Mouse (Mus musculus): ENCODE measurements around the gene Mlec. TPM values are rescaled to one million over a fixed set of nuclear protein-coding genes. Genes with fewer than 3 reads are reported as not detected.
"Not testable (repeated sequence)": the region's sequence is repeated elsewhere in the genome, so short reads cannot be mapped to it uniquely, and the experiment has no call there.

The Mlec gene
- total RNA-seq, 2 experiments from 2014 or later: 86.2 to 87.5 TPM

DNA sequence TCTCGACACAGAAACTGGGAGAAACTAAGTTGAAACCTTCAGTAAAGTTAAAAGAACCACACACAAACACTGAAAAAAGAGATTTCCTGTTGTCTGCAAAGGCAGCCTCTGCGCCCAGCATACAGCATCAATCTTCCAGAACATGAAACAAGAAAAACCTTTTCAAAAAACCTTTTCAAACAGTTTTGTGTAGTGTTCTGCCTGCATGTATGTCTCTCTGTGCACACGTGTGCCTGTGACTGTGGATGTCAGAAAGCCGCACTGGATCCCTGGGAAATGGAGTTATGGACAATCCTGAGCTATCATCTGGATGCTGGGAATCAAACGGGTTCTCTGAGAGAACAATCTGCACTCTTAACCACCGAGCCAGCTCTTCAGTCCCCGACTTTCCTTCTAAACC lies 1.6 kb downstream of the Mlec start:
- intact Hi-C loops (cut with DNase I): loop anchor here (5.0 kb wide), 1 partner anchor 179 kb away; no protein-coding TSS in a partner anchor

DNA sequence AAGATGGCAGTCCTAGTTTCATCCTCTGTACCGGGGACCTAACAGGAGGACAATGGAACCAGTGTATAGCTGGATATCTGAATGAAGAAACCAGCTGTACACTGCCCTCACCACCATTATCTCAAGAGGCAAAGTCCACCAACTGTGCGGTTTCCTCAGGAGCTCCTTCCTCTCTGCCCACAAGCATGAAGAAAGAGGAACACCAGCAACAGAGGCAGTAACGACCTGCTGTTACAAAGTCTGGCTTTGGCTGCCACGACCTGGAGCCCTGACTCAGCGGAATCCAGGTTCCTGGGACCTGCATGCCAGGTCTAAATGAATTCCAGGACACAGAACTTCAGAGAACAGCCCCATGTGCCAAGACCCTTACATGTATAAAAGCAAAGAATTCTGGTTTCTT lies 2.1 kb downstream of the Mlec start:
- intact Hi-C loops (cut with DNase I): loop anchor here (5.0 kb wide), 1 partner anchor 179 kb away; no protein-coding TSS in a partner anchor

More for the DNA sequence above, 1.6 kb downstream of the Mlec start:
- no peak for DNase-seq (ENCODE audit: low spot score in 2 of 2)

DNA sequence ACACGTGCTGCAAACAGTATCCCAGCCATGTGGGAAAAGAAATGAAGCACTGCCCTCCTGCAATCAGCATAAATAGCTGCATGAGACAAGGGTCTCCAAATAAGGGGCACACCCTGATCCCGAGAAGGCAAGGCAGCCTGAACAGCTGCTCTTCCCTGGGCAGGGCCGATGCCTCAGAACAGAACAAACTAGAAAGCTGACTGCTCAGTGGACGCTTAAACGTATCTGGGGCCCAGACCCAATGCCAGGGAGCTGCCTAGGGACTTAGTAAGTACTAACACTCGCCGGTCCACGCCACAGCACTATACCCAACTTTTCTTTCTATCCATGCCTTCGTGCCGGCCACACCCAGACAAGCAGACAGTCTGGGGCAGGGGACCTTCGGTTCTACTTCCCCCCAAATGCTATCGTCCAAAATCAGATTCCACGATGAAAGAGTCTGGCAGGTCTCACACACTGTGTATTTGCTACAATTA lies 2.8 kb downstream of the Mlec start:
- DNase-seq (ENCODE audit: low spot score in 2 of 2): no peak
- intact Hi-C loops (cut with DNase I): loop anchor here (5.0 kb wide), 1 partner anchor 178 kb away; no protein-coding TSS in a partner anchor

More for the DNA sequence above, 2.1 kb downstream of the Mlec start:
- DNase-seq (ENCODE audit: low spot score in 2 of 2): no peak

DNA sequence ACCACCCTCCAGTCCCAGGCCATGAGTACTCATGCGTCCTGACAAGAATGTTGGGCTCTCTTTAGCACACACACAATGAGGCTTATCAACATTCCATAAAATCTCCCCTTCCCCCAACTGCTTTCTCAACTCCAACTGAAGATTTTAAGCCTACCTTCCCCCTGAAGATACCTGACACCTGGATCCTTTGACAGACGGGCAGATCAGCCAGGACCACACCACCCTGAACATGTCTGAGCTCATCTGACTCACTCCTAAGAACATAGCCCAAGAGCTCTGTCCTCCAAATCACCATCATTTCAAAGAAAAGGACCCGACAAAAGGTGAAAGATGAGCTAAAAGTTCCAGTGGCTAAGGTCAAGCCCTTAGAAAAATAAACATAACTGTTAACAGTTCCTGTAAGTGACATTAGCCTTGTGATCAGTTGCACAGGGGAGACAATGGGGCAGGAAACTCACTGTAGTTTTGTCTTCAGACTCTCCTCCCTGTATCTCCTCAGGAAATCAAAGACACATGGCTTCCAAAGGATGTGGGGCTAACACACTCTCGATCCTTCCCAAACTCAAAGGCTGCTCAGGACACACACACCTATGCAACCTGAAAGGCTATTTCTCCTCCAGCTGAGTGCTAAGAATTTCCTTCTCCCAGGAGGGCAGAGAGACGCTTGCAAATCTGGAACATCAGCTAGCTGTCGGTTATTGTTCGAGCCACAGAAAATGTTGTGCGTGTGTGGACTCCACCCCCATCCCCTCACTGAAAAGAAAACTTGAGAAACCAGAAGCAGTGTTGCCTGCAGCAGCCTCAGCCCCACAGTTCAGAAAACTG lies 5.6 kb downstream of the Mlec start:
- intact Hi-C loops (cut with DNase I): no loop called here
- DNase-seq (ENCODE audit: low spot score in 2 of 2): no peak

DNA sequence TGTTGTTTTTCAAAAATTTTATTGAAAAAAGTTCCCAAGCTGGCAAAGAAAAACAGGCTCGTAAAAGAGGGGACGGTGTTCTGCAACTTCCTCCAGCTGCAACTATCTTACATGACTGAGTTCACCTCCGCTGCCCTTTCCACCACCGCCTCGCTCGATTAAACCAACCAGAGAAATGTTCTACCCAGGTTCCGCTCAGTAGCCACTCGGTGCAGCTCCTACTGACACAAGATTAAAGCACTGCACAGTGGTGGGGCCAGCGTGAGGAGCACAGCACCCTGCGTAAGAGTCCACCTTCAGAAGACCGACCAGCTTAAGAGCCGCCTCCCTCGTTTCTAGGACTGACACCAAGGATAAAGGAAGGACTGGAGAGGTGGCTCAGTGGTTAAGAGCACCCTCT lies 6.5 kb downstream of the Mlec start:
- intact Hi-C loops (cut with DNase I): no loop called here

DNA sequence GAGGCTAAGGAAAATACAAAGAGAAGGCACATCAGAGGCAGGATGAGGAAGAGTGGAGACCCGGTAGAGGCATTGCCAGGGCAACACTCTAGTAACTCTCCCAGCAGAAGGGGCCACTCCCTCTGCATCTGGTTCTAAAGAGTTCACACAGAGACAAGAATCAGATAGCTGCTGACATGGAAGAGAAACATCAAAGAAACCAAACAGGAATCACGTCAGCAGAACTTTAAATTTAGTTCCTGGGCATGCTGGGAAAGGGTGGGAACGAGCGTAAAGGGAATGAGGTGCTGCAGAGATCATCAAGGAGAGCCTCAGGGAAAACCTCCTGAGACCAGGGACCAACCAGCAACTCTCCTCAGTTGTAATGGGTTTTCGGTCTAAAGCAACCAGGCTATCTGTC lies 7.0 kb downstream of the Mlec start:
- intact Hi-C loops (cut with DNase I): no loop called here
- DNase-seq (ENCODE audit: low spot score in 2 of 2): no peak

More for the DNA sequence above, 6.5 kb downstream of the Mlec start:
- DNase-seq (ENCODE audit: low spot score in 2 of 2): no peak

DNA sequence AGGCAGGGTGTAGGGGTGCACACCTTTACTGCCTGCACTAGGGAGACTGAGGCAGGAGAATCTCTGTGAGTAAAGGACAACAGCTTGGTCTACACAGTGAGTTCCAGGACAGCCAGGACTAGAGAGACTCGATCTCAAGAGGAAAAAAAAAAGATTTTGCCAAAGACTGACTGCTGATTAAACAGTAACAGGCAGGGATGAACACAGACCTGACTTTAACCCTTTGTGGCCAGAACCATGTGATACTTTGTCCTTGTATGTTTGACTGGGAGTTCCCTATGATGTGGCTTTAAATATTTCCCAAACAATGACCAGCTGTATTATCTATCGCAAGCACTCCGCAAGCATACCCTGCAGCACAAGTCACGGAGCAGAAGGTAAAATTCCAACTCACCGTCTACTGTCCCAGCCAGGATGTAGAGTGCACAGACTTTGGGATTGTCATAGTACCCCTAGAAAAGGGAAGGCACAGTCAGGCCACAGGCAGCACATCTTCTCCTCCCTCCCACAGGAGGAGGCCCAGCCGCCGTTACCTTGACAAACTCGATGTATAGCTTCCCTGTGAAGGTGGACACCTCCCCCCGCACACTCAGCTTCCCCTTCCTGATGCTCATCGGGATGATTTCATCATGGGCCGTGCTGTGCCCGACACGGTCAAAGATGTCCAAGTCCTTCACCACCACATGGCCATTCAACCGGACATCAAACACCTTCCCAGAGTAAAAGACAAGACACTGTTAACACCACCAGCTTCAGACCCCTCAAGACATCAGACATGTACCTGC lies 8.1 kb downstream of the Mlec start:
- DNase-seq (ENCODE audit: low spot score in 2 of 2): no peak
- intact Hi-C loops (cut with DNase I): no loop called here

DNA sequence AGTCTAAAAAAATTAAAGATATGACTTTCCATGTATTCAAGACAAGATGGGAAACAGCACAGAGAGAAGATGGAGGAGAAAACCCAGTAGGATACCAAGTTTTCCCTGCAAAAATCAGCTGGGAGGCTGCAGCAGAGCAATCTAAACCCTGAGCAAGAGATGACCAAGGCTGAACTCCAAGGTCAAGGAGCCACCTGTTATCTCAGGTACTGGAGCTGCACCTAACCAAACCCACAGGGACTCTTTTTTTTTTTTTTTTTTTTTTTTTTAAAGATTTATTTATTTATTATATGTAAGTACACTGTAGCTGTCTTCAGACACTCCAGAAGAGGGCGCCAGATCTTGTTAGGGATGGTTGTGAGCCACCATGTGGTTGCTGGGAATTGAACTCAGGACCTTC lies 9.1 kb downstream of the Mlec start:
- DNase-seq (ENCODE audit: low spot score in 2 of 2); intact Hi-C loops (cut with DNase I): not testable (repeated sequence)

DNA sequence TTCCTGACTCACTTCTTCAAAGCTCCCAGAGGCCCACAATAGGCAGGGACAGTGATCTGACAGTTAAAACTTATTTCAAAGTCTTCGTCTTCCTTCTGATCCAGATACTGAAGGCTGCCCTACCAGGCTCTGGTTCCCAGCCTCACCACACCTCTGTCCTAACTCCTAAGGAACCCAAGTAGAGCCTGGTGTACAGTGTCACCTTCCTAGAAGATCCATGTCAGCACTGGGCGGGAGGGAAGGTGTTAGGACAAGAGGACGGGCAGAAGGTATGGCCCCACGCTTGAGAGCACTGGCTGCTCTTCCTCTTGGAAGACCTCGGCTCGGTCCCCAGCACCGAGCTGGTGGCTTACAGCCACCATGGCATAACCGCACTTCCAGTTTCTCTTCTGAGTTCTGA lies 9.6 kb downstream of the Mlec start:
- intact Hi-C loops (cut with DNase I): no loop called here
- no peak for DNase-seq (ENCODE audit: low spot score in 2 of 2)

DNA sequence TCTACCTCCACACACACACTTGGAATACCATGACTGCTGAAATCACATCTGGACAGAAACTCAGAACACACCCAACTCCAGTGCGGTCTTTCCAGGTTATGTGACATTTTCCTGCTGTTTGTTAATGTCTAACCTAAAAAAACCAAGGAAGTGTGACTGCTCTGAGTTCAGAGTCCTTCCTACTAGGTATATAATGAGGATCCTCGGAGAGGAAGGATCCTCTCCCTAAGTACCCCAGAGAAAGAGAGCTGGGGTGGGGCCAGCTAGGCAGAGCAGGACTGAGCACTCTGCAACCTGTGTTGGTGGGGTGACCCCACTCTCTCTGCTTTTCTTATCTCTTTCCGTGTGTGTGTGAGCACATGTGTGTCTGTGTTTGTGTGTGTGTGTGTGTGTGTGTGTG lies 10.6 kb downstream of the Mlec start:
- DNase-seq (ENCODE audit: low spot score in 2 of 2): no peak
- intact Hi-C loops (cut with DNase I): no loop called here

DNA sequence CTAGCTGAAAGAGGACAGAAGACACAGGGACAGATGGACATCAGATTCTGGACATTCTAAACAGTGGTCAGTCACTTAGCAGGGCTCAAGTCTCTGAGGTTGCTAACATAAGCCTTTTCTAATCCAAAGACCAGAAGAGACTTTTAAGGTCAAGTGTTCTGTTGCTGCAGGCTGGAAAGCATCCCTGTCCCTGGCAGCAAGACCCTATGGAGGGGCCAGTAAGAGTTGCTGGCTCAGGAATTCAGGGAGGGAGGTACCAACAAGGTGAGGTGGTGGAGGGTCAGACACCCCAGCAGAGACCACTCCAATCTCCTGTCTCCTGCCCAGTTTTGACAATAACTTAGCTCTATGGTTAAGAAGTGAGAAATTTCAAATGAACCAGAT lies 11.2 kb downstream of the Mlec start:
- no peak for DNase-seq (ENCODE audit: low spot score in 2 of 2)
- intact Hi-C loops (cut with DNase I): no loop called here

DNA sequence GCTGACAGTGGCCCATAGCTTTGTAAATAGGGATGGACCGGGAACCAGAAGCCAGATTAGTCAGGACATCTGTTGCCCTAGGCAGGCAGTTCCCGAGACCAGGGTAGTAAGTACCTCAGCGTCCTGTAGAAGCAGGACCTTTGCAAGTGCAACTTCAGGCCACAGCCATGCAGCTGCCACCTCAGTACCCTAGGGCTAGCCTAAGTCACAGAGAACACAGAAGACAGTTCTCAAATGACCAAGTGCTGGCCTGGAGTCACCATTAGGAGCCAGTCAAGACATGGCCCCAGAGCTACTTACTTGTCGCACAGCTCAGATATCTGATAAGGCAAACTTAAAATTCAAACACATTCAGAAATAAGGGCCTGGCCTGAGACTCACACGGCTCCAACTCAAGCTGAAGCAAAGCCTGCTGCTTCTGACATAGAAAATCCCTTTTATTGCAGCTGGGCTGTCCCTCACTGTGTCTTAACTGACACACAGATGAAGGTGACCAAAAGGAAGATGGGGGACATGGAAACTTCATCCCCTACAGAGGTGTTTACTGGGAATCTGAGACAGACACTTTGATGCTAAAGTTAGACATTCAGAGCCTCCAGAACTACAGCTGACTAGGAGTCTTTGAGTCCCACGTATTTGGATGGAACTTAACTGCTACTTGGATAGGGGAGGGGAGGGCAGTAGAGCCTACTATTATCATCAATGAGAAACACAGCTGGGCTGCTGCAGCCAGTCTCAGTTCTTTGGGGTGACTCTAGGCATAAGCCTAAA lies 11.8 kb downstream of the Mlec start:
- intact Hi-C loops (cut with DNase I): no loop called here
- no peak for DNase-seq (ENCODE audit: low spot score in 2 of 2)

DNA sequence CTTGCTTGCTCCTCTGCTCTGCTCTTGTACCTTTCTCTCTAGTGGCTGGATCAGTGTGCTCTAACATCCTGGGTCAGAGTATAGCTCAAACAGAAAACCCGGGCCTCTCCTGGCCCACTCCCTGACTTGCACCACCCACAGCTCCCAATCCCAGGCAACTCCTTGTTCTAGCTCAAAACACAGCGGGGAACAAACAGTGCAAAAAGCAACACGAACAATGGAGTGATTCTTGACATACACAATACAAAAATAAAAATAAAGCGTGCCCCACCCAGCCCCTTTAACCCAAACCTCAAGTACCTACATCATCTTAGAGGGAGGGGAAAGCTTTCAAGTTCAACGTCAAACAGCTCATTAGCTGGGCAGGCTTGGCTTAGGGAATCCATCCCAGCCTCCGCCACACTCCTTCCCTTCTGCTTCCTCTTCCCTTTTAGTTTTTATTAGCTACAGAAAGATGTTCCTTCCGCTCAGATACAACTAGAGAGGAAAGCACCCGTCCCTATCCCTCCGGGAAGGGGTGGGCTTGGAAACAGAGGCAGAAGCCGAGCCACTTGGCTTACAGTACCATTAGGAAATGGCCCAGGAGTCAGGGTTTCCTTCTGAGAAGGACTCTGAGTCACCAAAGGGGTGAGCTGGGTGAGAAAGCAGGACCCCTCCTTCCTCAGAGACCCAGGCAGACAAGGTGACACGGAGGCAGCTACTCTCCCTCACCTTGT lies 12.6 kb downstream of the Mlec start:
- DNase-seq (ENCODE audit: low spot score in 2 of 2): no peak
- intact Hi-C loops (cut with DNase I): no loop called here

DNA sequence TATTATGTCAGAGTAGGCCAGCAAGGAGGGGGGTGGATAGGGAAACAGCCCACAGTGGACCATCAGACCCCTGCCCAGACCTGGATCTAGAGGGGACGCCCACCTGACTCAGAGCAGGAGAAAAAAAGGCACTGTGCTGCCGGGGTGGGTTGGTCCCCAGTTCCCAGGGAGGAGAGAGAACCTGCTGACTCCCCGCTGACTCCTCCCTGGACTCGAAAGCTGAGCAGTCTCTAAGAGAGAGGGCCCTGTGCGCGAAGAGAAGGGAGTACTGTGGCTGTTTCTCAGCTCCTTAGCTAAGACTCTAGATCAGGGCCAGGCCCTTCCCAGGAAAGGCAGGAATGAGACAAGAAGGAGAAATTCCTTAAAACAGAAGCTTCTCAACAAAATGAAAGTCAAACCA lies 13.5 kb downstream of the Mlec start:
- no peak for DNase-seq (ENCODE audit: low spot score in 2 of 2)
- intact Hi-C loops (cut with DNase I): no loop called here

DNA sequence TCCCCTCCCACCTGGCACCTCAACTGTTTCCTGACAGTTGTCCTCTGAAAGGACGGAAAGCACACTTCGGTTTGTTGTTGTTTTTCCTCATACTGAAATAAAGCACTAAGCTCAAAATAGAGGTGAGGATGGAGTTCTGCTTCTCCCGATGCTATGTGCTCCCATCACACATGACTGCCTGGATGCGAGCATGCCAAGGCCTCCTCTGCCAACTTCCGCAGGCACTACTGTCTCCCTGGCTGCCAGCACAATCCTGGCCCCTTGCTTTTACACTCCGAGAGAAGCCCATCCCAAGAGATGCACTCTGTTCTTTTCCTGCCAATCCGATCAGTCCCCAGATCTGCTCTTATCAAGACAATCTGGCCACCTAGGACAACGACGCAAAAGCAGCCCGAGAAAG lies 14.4 kb downstream of the Mlec start:
- intact Hi-C loops (cut with DNase I): no loop called here
- peak; percentile 38 to 54 for DNase-seq (ENCODE audit: low spot score in 2 of 2)

DNA sequence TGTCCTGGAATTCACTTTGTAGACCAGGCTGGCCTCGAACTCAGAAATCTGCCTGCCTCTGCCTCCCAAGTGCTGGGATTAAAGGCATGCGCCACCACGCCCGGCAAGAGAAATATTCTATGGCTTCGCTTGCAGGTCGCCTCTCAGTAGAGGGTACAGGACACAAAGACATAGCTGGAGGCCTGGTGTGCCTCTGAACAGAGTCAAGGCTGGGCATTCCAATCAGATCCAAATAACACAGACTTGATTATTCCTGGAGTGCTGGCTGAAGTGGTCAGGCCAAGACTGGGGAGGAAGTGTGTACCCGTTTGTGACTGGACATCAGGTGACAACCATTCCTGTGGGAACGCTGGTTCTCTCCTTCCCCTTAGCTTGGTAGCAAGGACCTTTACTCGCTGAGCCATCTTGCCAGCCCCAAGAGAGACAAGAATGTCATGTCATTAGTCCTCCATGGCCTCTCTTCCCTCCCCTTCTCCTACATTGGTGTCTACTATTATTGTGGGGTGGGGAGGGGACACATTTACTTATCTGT lies 15.7 kb downstream of the Mlec start:
- DNase-seq (ENCODE audit: low spot score in 2 of 2): no peak
- intact Hi-C loops (cut with DNase I): no loop called here

DNA sequence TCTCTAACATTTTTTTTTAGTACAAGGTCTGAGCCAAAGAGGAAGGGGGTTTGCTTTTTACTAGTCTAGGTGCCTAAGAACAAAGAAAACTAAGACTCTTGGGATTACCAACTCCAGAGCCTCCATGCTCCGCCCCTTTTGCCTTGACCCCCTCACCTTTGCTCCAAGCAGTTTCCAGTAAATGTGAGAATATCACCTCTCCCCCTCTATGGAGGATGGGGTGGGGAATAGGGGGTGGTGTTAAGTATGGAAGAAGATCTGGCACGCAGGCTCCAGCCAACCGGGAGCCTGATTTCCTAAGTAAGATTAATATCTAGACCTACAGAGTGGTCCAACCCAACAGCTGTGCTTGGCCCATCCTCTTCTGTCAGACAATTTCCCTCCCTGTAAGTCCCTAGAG lies 17.3 kb downstream of the Mlec start:
- intact Hi-C loops (cut with DNase I): no loop called here
- DNase-seq (ENCODE audit: low spot score in 2 of 2): no peak

DNA sequence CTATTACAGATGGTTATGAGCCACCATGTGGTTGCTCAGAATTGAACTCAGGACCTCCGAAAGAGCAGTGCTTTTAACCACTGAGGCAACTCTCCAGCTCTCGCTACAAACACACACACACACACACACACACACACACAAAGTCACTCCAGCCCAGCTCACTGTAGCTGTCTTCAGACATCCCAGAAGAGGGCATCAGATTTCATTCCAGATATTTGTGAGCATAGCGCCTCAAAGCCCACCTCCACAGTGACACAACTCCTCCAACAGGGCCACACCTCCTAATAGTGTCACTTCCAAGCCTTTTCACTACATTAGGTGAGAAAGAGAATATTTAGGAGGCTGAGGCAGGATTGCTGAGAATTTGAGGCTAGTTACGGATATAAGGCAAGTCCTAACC lies 18.9 kb downstream of the Mlec start:
- intact Hi-C loops (cut with DNase I): no loop called here
- DNase-seq (ENCODE audit: low spot score in 2 of 2): no peak
